Mouse (Mus musculus) liver, embryonic 14.5 days (tissue): ENCODE results near the gene Sik2.

Source experiments
- CTCF ChIP-seq: IDR thresholded peaks from 2 replicates; pipeline ENCODE4 v1.5.1; 2016; ENCODE audit warnings: antibody characterized with exemption, low read depth, control low read depth
- EP300 ChIP-seq: IDR thresholded peaks from 2 replicates; pipeline ENCODE4 v1.6.1; 2016; ENCODE audit warnings: antibody characterized with exemption, low read depth

DNA sequence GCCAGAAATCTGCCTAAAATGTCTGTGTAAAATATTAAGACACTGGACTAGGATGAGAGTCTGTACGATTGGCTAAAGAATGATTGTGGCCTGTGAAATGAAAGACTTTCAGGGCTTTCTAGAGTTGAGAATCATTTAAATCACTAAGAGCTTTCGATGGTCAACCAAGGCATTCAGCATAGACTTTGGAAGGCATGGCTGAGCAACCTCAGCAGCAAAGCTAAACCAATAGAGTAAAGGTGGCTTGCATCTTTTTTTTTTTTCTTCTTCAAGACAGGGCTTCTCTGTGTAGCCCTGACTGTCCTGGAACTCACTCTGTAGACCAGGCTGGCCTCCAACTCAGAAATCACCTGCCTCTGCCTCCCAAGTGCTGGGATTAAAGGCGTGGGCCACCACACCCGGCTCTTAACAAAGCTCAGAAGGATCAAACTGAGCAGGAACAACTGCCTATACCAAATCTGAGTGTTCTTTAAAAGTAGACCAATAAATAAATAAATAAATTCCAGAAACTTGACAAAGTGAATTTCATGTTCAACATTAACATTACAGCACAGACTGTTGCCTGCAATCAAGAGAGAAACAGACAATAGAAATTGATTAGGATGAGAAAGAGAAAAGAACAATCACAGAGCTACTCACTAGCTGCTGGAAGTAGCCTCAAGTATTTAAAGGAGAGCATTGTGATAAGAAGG is 27.2 kb downstream of the Sik2 start:
- TF ChIP-seq CTCF (no peak), EP300 (no peak)
